Mouse (Mus musculus): ENCODE measurements around the gene Neu4. TPM values are rescaled to one million over a fixed set of nuclear protein-coding genes. Genes with fewer than 3 reads are reported as not detected.
"Not testable (repeated sequence)": the region's sequence is repeated elsewhere in the genome, so short reads cannot be mapped to it uniquely, and the experiment has no call there.

Gene Neu4
- not detected in 2 replicates for polyA plus RNA-seq (2015; fragmentation: Nextera tagmentation; extraction: Ambion mirVana)

DNA sequence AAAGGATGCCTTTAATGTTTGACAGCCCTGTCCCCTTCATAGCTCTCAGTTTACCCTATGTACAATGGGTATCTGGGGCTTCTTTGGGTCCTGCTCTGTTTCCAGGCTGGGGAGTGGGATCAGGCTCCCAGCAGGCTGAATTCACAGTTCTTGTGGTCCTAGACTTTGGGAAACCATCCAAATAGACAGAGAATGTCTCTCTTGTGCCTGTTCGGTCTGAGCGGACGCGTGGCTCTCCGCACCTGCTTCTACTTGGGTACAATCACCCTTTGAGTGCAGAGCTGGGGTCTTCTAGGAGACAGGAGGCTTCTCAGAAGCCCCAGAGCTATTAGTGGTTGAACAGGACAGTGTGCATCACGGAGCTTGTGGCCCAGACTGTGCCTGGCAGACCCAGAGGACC is at the start of gene Neu4:
TSS of gene Neu4 (plus strand) at position 301 of the 400 bp plus-strand sequence.
- ATAC-seq: no peak
- H3K4me3 ChIP-seq (replicated peaks; ENCODE audit: low read length): no peak within 1 kb of the TSS

DNA sequence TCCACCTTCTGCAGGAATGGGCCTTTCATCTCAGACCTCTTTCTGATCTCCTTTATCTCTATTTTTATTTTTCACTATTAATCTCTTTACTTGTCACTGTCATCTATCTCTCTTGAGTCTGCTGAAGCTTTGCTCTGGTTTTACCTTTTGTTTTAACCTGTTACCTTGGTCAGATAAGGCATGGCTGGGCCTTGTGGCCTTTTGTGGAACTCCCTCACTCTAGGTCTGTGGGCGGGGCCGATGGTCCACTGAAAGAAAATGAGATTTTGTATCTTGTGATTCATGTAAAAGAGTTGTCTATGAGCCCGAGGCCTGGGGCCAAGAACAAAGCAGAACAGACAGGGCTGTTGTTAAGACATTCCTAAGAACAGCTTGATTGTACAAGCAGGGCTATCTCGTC is 49.5 kb upstream of the Neu4 start:
- not testable (repeated sequence) for H3K4me1 ChIP-seq (replicated peaks; ENCODE audit: control insufficient read depth, insufficient read depth, low read length); ATAC-seq; H3K9me3 ChIP-seq (ENCODE audit: control insufficient read depth, low read length); H3K9ac ChIP-seq (replicated peaks; ENCODE audit: low read depth, low read length); H3K4me2 ChIP-seq (ENCODE audit: low read length); H3K36me3 ChIP-seq (ENCODE audit: control insufficient read depth, insufficient read depth); H3K4me3 ChIP-seq (replicated peaks; ENCODE audit: low read length); H3K27me3 ChIP-seq (replicated peaks; ENCODE audit: control insufficient read depth, insufficient read depth, low read length); H3K27ac ChIP-seq (ENCODE audit: low read length)
- no CpG with 5 or more reads among the region's 4 CpGs for WGBS

More for the DNA sequence above, at the start of gene Neu4:
- Histone ChIP-seq H3K9ac (replicated peaks; ENCODE audit: low read depth, low read length) (no peak within 1 kb of the TSS), H3K36me3 (ENCODE audit: control insufficient read depth, insufficient read depth) (no peaks in the 10 kb centered on the region), H3K4me1 (replicated peaks; ENCODE audit: control insufficient read depth, insufficient read depth, low read length) (no peaks in the 10 kb centered on the region), H3K9me3 (ENCODE audit: control insufficient read depth, low read length) (no peaks in the 10 kb centered on the region), H3K27ac (ENCODE audit: low read length) (no peak within 1 kb of the TSS), H3K4me2 (ENCODE audit: low read length) (no peak within 1 kb of the TSS), H3K27me3 (replicated peaks; ENCODE audit: control insufficient read depth, insufficient read depth, low read length) (no peaks in the 10 kb centered on the region)
- WGBS: 81% methylated on average over 6 of the region's 6 CpGs

DNA sequence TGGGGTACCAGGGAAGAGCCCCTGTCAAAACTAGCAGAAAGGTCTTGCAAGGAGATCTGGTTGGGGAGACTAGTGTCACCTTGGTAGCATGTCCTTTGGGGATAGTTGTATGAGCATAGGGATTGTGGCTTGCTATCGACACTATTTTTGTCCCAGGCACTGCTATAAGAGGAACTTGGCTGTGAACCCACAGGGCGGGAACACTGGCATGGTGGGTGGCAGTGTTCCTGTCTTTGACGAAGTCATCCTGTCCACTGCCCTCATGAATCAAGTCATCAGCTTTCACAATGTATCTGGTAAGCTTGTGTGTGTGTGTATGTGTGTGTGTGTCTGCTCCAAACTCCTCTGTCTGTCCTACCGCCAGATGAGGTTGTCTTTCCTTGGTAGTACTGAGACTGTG is 44.5 kb upstream of the Neu4 start:
- H3K27ac ChIP-seq (ENCODE audit: low read length); H3K4me1 ChIP-seq (replicated peaks; ENCODE audit: control insufficient read depth, insufficient read depth, low read length); H3K4me3 ChIP-seq (replicated peaks; ENCODE audit: low read length); H3K9ac ChIP-seq (replicated peaks; ENCODE audit: low read depth, low read length); H3K36me3 ChIP-seq (ENCODE audit: control insufficient read depth, insufficient read depth); H3K4me2 ChIP-seq (ENCODE audit: low read length); H3K9me3 ChIP-seq (ENCODE audit: control insufficient read depth, low read length); H3K27me3 ChIP-seq (replicated peaks; ENCODE audit: control insufficient read depth, insufficient read depth, low read length); ATAC-seq: not testable (repeated sequence)
- 100% methylated on average over 1 of the region's 4 CpGs for WGBS

DNA sequence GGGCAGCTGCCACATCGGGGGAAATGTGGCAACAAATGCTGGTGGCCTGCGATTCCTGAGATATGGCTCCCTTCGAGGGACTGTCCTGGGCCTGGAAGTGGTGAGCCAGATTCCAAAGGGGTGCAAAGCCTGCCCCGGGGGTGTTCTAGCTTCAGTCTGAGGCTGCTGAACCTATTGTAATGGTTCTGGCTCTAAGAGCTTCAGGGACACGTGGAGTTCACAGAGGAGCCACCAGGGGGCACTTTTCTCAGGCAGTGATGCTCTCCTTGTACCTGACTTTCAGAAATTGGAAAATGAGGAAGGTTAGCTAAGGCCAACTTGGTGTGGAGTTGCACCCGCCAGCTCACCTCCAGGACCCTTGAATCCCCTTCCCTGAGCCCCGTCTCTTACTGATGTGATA is 42.0 kb upstream of the Neu4 start:
- not testable (repeated sequence) for H3K9ac ChIP-seq (replicated peaks; ENCODE audit: low read depth, low read length); H3K4me1 ChIP-seq (replicated peaks; ENCODE audit: control insufficient read depth, insufficient read depth, low read length); H3K27me3 ChIP-seq (replicated peaks; ENCODE audit: control insufficient read depth, insufficient read depth, low read length); ATAC-seq; H3K4me2 ChIP-seq (ENCODE audit: low read length); H3K4me3 ChIP-seq (replicated peaks; ENCODE audit: low read length); H3K27ac ChIP-seq (ENCODE audit: low read length); H3K36me3 ChIP-seq (ENCODE audit: control insufficient read depth, insufficient read depth); H3K9me3 ChIP-seq (ENCODE audit: control insufficient read depth, low read length)
- WGBS: no CpG with 5 or more reads among the region's 7 CpGs

DNA sequence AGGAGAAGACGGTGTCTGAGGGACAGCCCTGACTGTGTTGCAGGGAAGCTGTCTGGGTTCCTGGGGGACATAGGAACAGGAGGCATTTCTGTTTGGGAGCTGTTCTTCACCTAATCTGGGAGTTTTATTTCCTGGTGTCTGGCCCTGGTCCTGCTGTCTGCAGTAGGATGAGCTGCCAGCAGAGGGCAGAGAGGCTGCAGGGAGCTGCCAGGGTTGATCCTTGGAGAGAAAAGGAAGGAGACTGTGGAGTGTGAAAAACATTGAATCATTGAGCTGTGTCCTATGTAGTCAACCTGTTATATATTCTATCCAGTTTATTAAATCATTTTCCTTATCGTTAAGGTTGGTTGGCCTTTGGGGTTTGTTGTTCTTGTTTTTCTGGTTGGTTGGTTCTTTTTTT is 39.3 kb upstream of the Neu4 start:
- H3K36me3 ChIP-seq (ENCODE audit: control insufficient read depth, insufficient read depth); H3K4me3 ChIP-seq (replicated peaks; ENCODE audit: low read length); H3K4me2 ChIP-seq (ENCODE audit: low read length); H3K9me3 ChIP-seq (ENCODE audit: control insufficient read depth, low read length); H3K27me3 ChIP-seq (replicated peaks; ENCODE audit: control insufficient read depth, insufficient read depth, low read length); H3K27ac ChIP-seq (ENCODE audit: low read length); H3K9ac ChIP-seq (replicated peaks; ENCODE audit: low read depth, low read length); H3K4me1 ChIP-seq (replicated peaks; ENCODE audit: control insufficient read depth, insufficient read depth, low read length): not testable (repeated sequence)
- peak; percentile 71 for ATAC-seq
- WGBS: no CpG with 5 or more reads among the region's 2 CpGs

DNA sequence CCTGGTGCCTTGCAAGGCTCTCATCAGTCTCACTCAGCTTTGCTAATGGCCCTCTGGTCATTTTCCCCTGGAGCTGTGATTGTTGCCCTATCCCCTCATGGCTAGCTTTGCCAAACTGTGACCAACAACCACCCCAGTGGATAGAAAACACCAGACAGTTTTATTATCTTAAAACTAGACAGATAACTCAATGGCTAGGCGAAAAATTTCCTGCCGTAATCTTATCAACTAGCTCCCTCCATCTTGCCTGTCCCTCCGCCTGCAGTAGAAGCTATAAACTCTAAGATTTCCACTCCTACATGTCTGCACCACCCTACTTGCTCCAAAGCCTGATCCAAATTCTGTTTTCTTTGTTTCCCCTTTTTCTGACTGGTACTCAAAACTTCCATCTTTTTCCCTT is 34.1 kb upstream of the Neu4 start:
- no peak overlapping the region for H3K27ac ChIP-seq (ENCODE audit: low read length)
- no peak for ATAC-seq
- 96% methylated on average over 3 of the region's 3 CpGs for WGBS
- no peaks in the 10 kb centered on the region for H3K36me3 ChIP-seq (ENCODE audit: control insufficient read depth, insufficient read depth)
- no peaks in the 10 kb centered on the region for H3K4me1 ChIP-seq (replicated peaks; ENCODE audit: control insufficient read depth, insufficient read depth, low read length)
- no peak overlapping the region for H3K4me3 ChIP-seq (replicated peaks; ENCODE audit: low read length)
- H3K27me3 ChIP-seq (replicated peaks; ENCODE audit: control insufficient read depth, insufficient read depth, low read length): no peaks in the 10 kb centered on the region
- no peaks in the 10 kb centered on the region for H3K9me3 ChIP-seq (ENCODE audit: control insufficient read depth, low read length)
- H3K4me2 ChIP-seq (ENCODE audit: low read length): no peak overlapping the region
- no peak overlapping the region for H3K9ac ChIP-seq (replicated peaks; ENCODE audit: low read depth, low read length)

DNA sequence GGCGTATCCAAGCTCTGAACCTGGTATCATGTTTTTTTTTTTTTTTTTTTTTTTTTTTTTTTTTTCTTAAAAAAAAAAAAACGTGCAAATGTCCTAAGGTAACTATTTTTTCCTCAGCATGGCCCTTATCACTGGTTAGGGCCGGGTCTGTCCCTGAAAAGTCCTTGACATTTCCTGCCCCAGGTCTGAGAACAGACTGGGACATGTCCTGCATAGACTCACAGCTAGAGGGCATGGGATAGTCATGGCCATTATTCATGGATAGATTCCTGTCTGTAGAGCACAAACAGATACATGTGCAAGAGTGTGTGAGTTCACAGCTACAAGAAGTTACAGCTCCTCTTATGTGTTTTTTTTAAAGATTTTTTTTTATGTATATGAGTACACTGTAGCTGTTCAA is 31.5 kb upstream of the Neu4 start:
- H3K4me1 ChIP-seq (replicated peaks; ENCODE audit: control insufficient read depth, insufficient read depth, low read length): no peaks in the 10 kb centered on the region
- no peaks in the 10 kb centered on the region for H3K9me3 ChIP-seq (ENCODE audit: control insufficient read depth, low read length)
- H3K4me3 ChIP-seq (replicated peaks; ENCODE audit: low read length): no peak overlapping the region
- no peak overlapping the region for H3K4me2 ChIP-seq (ENCODE audit: low read length)
- no peak overlapping the region for H3K27ac ChIP-seq (ENCODE audit: low read length)
- no peak overlapping the region for H3K9ac ChIP-seq (replicated peaks; ENCODE audit: low read depth, low read length)
- H3K27me3 ChIP-seq (replicated peaks; ENCODE audit: control insufficient read depth, insufficient read depth, low read length): no peaks in the 10 kb centered on the region
- WGBS: 74% methylated on average over 3 of the region's 3 CpGs
- no peak for ATAC-seq
- H3K36me3 ChIP-seq (ENCODE audit: control insufficient read depth, insufficient read depth): no peaks in the 10 kb centered on the region

DNA sequence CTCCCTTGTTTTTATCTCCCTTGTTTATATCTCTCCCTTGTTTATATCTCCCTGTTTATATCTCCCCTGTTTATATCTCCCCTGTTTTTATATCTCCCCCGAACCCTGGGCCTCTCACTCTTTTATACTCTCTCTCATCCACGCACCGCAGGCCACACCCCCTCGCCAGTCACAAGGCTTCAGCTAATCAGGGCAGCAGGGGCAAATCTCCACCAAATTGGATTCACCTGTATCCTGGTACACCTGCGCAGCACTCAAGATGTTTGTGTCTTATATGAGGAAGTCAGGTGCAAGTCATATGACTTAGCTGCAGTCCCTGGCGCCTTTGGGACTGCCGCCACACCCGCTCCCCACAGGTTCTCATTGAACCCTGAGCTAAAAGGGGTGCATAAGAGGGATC is 30.0 kb upstream of the Neu4 start, which contains the start of gene Gal3st2c:
TSS of gene Gal3st2c (plus strand) at position 301 of the 400 bp plus-strand sequence.
- not testable (repeated sequence) for ATAC-seq; H3K27me3 ChIP-seq (replicated peaks; ENCODE audit: control insufficient read depth, insufficient read depth, low read length); H3K9me3 ChIP-seq (ENCODE audit: control insufficient read depth, low read length); H3K27ac ChIP-seq (ENCODE audit: low read length); H3K4me3 ChIP-seq (replicated peaks; ENCODE audit: low read length); H3K9ac ChIP-seq (replicated peaks; ENCODE audit: low read depth, low read length); H3K36me3 ChIP-seq (ENCODE audit: control insufficient read depth, insufficient read depth); H3K4me1 ChIP-seq (replicated peaks; ENCODE audit: control insufficient read depth, insufficient read depth, low read length); H3K4me2 ChIP-seq (ENCODE audit: low read length)
- WGBS: 83% methylated on average over 7 of the region's 8 CpGs

DNA sequence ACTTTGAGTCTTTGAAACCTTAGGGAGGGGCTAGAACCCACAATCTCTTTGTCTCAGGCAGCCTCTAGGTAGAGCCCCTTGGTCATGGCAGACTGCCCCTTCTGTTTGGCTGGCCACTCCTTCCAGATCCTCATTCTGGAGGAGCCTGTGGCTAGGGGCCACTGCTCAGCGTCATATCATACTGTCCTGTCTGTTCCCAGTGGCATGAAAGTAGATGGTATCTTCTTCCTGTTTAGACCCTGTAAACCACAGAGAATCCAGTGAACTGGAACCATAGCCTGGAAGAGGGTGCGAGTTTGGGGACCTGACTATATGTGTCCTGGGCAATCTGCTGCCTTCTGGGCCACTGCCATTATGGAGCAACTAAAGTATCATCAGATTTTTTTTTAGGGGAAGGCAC is 29.2 kb upstream of the Neu4 start:
- H3K36me3 ChIP-seq (ENCODE audit: control insufficient read depth, insufficient read depth); H3K27me3 ChIP-seq (replicated peaks; ENCODE audit: control insufficient read depth, insufficient read depth, low read length); H3K4me1 ChIP-seq (replicated peaks; ENCODE audit: control insufficient read depth, insufficient read depth, low read length); H3K9me3 ChIP-seq (ENCODE audit: control insufficient read depth, low read length); ATAC-seq; H3K4me3 ChIP-seq (replicated peaks; ENCODE audit: low read length); H3K27ac ChIP-seq (ENCODE audit: low read length); H3K4me2 ChIP-seq (ENCODE audit: low read length); H3K9ac ChIP-seq (replicated peaks; ENCODE audit: low read depth, low read length): not testable (repeated sequence)
- WGBS: 78% methylated on average over 2 of the region's 2 CpGs

DNA sequence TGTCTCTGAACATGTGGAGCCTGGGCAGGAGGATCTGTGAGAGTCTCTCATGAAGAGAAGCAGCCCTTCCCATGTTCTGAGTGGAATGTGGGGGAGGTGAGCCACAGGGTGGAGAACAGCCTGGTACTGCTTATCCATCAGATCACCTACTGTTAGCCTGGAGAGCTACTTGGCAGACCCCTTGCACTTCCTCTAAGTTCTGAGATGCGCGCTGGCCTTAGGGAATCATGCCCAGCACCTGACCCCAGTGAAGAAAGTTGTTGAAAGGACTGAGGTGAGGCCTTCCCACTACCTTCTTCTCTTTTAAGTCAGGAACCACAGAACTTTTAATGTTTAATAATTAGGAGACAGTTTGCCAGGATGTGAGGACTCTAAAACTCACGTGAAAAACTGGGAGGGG is 28.8 kb upstream of the Neu4 start:
- ATAC-seq; H3K9ac ChIP-seq (replicated peaks; ENCODE audit: low read depth, low read length); H3K36me3 ChIP-seq (ENCODE audit: control insufficient read depth, insufficient read depth); H3K4me1 ChIP-seq (replicated peaks; ENCODE audit: control insufficient read depth, insufficient read depth, low read length); H3K27me3 ChIP-seq (replicated peaks; ENCODE audit: control insufficient read depth, insufficient read depth, low read length); H3K4me2 ChIP-seq (ENCODE audit: low read length); H3K4me3 ChIP-seq (replicated peaks; ENCODE audit: low read length); H3K9me3 ChIP-seq (ENCODE audit: control insufficient read depth, low read length); H3K27ac ChIP-seq (ENCODE audit: low read length): not testable (repeated sequence)
- 90% methylated on average over 3 of the region's 3 CpGs for WGBS

Data from forebrain, embryonic 16.5 days (tissue).